Mouse (Mus musculus) left cerebral cortex, adult 11 months (tissue): ENCODE results near the gene Saa4.
"Not testable (repeated sequence)": the region's sequence is repeated elsewhere in the genome, so short reads cannot be mapped to it uniquely, and the experiment has no call there.

Experiments
- DNase-seq: peaks from one replicate; pipeline ENCODE4 v3.0.0; 2022; ENCODE audit warnings: low spot score

Saa4 gene

DNA sequence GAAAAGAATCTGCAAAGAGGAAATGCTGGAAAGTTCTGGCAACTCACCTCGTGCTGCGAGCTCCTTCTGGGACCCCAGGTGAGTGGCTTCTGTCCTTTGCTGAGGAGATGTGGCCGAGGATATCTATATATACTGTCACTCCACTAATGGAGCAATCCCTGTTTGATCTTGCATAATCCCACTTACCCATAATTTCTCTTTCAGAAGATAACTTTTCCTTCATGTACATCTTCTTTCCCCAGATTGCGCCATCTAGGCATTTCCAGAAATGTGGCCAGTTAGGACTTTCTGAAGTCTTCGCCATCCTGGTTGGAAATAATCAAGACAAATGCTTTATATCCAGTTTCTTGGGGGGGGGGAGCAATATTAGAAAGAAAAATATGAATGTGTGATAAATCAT lies 16.8 kb downstream of the Saa4 start, which contains the start of gene Saa3:
Saa3 (minus strand) TSS at position 101 of the 400 bp plus-strand sequence.
- no peak for DNase-seq

DNA sequence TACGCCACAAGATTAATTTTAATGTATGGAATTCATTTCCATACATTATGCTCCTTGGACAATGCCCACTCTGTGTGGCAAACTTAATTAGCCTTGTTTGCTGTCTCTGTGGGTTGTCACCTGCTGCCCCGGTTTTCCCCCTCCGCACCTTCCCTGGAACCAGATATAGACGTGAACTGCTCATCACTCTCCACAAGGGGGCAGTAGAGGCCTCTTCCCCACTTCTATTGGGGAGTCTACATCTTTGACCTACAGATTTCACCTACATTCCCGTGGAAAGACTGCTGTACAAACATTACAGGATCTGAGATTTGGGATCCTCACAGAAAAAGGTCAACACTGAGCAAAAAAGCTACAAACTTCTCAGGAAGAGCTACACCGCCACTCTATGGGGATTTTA lies 17.9 kb downstream of the Saa4 start:
- no peak for DNase-seq

DNA sequence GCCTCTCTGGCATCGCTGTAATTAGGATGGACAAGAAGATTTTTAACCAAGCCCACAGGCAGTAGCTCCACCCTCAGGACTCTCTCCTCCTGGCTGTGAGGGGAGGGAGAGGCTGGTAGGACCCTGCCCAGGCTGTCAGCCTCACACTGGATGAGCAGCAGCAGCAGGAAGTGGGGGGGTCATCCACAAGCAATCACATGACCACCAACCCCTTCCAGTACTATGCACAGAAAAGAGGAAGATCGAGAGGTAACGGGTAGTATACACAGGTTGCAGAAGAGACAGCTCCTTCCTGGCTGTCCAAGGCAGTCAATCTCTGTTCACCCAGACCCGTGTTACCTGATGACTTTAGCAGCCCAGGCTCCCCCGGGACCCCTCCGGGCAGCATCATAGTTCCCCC lies 20.2 kb downstream of the Saa4 start:
- no peak for DNase-seq

DNA sequence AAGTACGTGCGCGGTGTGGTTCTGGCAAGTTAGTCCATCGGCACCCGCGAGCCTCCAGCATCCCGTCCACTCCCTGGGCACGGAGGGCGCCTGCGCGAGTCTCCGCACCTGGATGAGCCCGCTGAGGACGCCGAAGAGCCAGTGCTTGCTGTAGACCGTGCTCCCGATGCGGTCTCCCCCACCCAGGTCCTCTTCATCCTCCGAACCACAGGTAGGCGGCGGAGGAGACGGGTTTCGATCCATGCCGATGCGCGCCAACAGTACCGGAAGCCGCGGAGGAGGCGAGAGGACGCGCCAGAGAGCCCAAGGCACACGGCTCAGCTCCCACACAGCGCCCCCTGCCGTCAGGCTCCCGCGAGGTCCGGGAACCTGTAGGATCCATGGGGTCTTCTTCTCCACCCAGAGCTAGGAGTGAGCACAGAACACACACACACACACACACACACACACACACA lies 22.0 kb downstream of the Saa4 start, which contains the start of gene Saal1:
Saal1 (minus strand) TSS at position 291 of the 455 bp plus-strand sequence.
- DNase-seq, result peak; percentile 52

GRCm38 (mm10) chr7:46700521-46701025 lies 31.8 kb downstream of the Saa4 start:
- DNase-seq, result no peak

- no peak for DNase-seq
These were observed 35.6 kb downstream of the Saa4 start for GRCm38 (mm10) chr7:46696754-46697153.

- no peak for DNase-seq
These were observed 45.6 kb downstream of the Saa4 start for GRCm38 (mm10) chr7:46686827-46687226.

GRCm38 (mm10) chr7:46680732-46681131 lies 51.7 kb downstream of the Saa4 start:
- no peak for DNase-seq

DNA sequence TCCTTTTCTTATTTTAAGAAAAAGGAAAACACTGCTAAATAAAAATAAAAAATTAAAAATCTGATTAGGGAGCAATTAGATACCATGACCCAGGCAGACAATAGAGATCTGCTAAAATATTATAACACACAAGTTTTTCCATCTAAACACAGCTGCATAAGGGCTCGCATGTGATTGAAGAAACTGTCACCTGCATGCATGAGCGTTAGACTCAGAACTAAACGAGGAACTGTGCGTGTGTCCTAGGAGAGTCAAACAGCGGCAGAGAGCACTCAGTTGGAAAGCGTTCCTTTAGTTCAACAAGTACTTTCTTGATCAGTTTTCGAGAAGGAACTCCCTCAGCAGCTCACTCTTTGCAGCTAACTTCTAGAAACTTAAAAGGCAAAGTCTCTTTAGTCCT lies 53.4 kb downstream of the Saa4 start:
- not testable (repeated sequence) for DNase-seq

DNA sequence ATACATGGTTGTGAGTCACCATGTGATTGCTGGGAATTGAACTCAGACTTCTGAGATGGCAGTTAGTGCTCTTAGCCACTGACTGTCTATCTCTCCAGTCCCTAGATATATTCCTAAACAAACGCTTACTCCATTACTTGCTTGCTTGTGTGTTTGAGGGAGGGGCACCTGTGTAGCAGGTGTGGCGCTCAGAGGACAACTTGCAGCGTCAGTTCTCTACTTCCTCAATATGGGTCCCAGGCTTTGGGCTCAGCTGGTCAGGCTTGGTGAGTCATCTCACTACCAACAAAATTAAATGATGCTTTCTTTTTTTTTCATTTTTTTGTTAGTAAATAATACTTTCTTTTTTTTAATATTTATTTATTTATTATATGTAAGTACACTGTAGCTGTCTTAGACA lies 54.0 kb downstream of the Saa4 start:
- DNase-seq, result no peak
